10 mouse cellular contexts compared by ENCODE assay signal in genomic region chr14:60515094-60515786, GRCm38 (mm10).
"Had no signal": no experiment of that assay in that cellular context is flagged by ENCODE, and none has a peak within 500 bp of the region (broad histone marks: within the 10 kb centered on the region; RNA-seq: fewer than 3 reads in every experiment).

No protein-coding gene starts in this region.

- H3K4me1 ChIP-seq: intestine, embryonic 15.5 days; liver, embryonic 13.5 days; midbrain, embryonic 13.5 days had no signal

- H3K4me3 ChIP-seq: intestine, embryonic 15.5 days; liver, embryonic 13.5 days; midbrain, embryonic 13.5 days had no signal

- DNase-seq: kidney, adult 18-20 months; kidney, postnatal 10 days; liver, embryonic 13.5 days; liver, postnatal 0 days; right cerebral cortex, adult 18-20 months; right cerebral cortex, postnatal 25 days; thymus, adult 18-20 months; thymus, postnatal 14 days had no signal
